Mouse (Mus musculus) hindbrain, embryonic 14.5 days (tissue): ENCODE results near the gene Cbs. TPM values are rescaled to one million over a fixed set of nuclear protein-coding genes. Genes with fewer than 3 reads are reported as not detected.
A peak's percentile ranks its signal among the peaks of the same experiment; 100 is the strongest.

ENCODE experiments used
- ATAC-seq: fragments of 200-750 bp; cut with Nextera tagmentation; 2 replicates; pipeline ENCODE4 v1.8.0; 2017; ENCODE audit warnings: moderate number of reproducible peaks, mild to moderate bottlenecking, moderate TSS enrichment, moderate library complexity; ENCODE audit not compliant: low FRiP score
- DNase-seq: peaks from one replicate; pipeline ENCODE4 v3.0.0-alpha.2; 2015; ENCODE audit warnings: low spot score
- H3K27ac ChIP-seq: fragments of 300-500 bp; sonication (generic); 2 replicates; pipeline ENCODE4 v1.5.1; 2014; ENCODE audit warnings: mild to moderate bottlenecking, moderate library complexity
- H3K27me3 ChIP-seq: fragments of 300-500 bp; sonication (generic); 2 replicates; pipeline ENCODE4 v1.6.1; 2014; ENCODE audit warnings: mild to moderate bottlenecking, low read length, mixed read lengths; ENCODE audit not compliant: control insufficient read depth, insufficient read depth
- H3K36me3 ChIP-seq: fragments of 300-500 bp; sonication (generic); replicated peaks from 2 replicates; pipeline ENCODE4 v1.6.1; 2014; ENCODE audit not compliant: control insufficient read depth, insufficient read depth
- H3K4me1 ChIP-seq: fragments of 300-500 bp; sonication (generic); replicated peaks from 2 replicates; pipeline ENCODE4 v1.6.1; 2014; ENCODE audit warnings: antibody characterized with exemption, low read length, mixed read lengths; ENCODE audit not compliant: control insufficient read depth, insufficient read depth
- H3K4me2 ChIP-seq: fragments of 300-500 bp; sonication (generic); replicated peaks from 2 replicates; pipeline ENCODE4 v1.6.1; 2014; ENCODE audit warnings: mild to moderate bottlenecking, moderate library complexity
- H3K4me3 ChIP-seq: fragments of 300-500 bp; sonication (generic); replicated peaks from 2 replicates; pipeline ENCODE4 v1.5.1; 2014; ENCODE audit warnings: mild to moderate bottlenecking, low read length
- H3K9ac ChIP-seq: fragments of 300-500 bp; sonication (generic); 2 replicates; pipeline ENCODE4 v1.6.1; 2014
- H3K9me3 ChIP-seq: fragments of 300-500 bp; sonication (generic); 2 replicates; pipeline ENCODE4 v1.6.1; 2016; ENCODE audit warnings: low read length; ENCODE audit not compliant: control insufficient read depth
- WGBS: fragments of 180-500 bp; shearing (Covaris S2); extraction: QIAGEN DNeasy Blood & Tissue Kit; methylation state at CpG from one replicate; pipeline ENCODE4 v1.1.7; 2014; 5-methylcytosine and 5-hydroxymethylcytosine counted together
- polyA plus RNA-seq: library from polyadenylated mRNA; unstranded; fragments of >200 nt; fragmentation: Nextera tagmentation; extraction: Ambion mirVana; gene quantifications from 2 replicates; pipeline ENCODE4 v1.2.1, GENCODE M21; 2014

Cbs gene
- polyA plus RNA-seq = 6.7 and 10.0 TPM in 2 replicates

- H3K27ac ChIP-seq = peak within 1 kb of the TSS; percentile 69
- peak within 1 kb of the TSS; percentile 57 for H3K9ac ChIP-seq
- DNase-seq (peak; percentile 51), ATAC-seq (peak; percentile 84)
- peaks cover 21% of the 10 kb centered on the region for H3K4me1 ChIP-seq
- H3K9me3 ChIP-seq = no peaks in the 10 kb centered on the region
- H3K4me2 ChIP-seq = peak within 1 kb of the TSS; percentile 92
- peak within 1 kb of the TSS; percentile 42 for H3K4me3 ChIP-seq
- no peaks in the 10 kb centered on the region for H3K36me3 ChIP-seq
- WGBS = 2% methylated on average over 60 of the region's 61 CpGs
- peaks cover 17% of the 10 kb centered on the region for H3K27me3 ChIP-seq
Observed at GRCm38 (mm10) chr17:31636942-31637811, at the start of gene Cbs. Cbs (minus strand) TSS chr17:31637238.

DNA sequence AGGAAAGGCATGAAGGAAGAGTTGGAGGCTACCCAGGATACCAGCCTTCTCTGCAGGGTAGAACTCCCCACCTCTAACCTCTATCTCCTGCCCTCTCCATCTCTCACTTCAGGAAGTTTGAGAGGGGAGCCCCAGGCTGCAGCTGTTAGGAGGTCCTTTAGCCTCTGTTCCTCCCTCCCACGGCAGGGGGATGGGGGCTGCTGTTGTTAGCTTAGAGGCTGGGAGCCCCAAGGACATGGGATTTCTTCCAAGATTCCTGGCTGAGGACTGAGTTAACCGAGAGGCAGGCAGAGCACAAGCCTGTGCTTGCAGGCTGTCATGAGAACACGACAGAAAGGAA, 49.2 kb upstream of the Cbs start:
- peak; percentile 10; the same call in 1 of the 2 replicates for ATAC-seq
- H3K4me1 ChIP-seq = peaks cover 7% of the 10 kb centered on the region
- no peaks in the 10 kb centered on the region for H3K36me3 ChIP-seq
- H3K9ac ChIP-seq = no peak overlapping the region; the same call in 1 of the 2 replicates
- no peaks in the 10 kb centered on the region for H3K9me3 ChIP-seq
- DNase-seq = no peak
- H3K27ac ChIP-seq = peak overlapping the region; percentile 72
- no peak overlapping the region for H3K4me2 ChIP-seq
- no peak overlapping the region for H3K4me3 ChIP-seq
- H3K27me3 ChIP-seq = no peaks in the 10 kb centered on the region
- 38% methylated on average over 3 of the region's 3 CpGs for WGBS

DNA sequence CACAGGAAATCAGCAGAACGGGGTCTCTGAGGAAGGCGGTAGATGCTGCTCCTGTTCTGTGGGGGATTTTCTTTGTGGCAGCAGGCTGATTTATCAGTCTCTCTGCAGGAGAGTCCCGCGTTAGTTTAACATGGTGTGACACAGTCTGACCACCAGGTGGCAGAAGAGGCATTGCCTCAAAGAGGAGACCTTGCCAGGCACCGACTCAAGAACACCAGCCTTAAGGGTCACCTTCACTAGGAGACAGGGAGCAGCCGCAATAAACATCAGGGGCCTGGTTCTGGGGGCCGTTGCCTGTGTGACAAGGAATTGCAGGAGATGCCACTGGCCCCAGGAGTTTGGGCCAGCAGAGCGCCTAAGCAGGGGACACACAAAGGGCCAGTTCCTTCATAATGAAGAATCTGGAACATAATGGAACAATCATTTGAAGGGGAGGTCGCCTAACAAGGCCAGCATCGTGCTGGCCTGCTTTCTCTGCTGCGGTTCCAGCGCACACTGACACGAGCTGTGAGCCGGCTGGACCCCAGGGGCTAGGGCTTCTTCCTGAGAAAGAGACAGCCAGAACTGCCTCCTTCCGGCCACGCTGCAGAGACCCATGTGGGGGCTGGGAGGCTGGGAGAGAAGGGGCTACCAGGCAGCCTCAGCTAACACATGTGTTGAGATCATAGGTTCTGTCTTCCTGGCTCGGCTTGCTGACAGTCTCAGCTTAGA, 48.6 kb upstream of the Cbs start:
- H3K9me3 ChIP-seq = no peaks in the 10 kb centered on the region
- 16% methylated on average over 17 of the region's 17 CpGs for WGBS
- peak; percentile 85 for ATAC-seq
- H3K4me3 ChIP-seq = no peak overlapping the region
- H3K4me1 ChIP-seq = peaks cover 7% of the 10 kb centered on the region
- 0 out of 2 replicates have a peak overlapping the region, but pooled peaks have one; percentile 24 for H3K4me2 ChIP-seq
- DNase-seq = peak; percentile 88
- H3K9ac ChIP-seq = peak overlapping the region; percentile 51
- H3K36me3 ChIP-seq = no peaks in the 10 kb centered on the region
- peak overlapping the region; percentile 72 for H3K27ac ChIP-seq
- no peaks in the 10 kb centered on the region for H3K27me3 ChIP-seq

DNA sequence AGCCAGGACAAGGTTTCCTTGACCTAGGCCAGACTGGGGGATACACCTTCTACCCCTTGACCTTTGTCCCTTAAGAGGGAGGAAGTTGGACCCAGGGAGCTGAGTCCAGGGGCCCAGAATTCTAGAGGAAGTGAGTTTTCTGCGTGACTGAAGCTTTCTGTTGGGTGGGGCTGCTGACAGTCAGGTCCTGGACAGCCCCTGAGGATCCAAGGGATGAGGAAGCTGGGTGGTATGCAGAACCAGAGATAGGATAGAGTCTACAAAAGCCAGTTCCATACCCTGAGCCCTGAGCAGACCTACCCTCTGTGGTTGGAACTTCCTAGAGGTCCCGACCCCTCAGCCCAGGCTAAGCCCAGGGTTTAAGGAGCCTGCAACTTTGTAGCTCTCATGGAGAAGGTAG, 43.4 kb upstream of the Cbs start:
- Histone ChIP-seq H3K4me1 (no peaks in the 10 kb centered on the region), H3K27me3 (no peaks in the 10 kb centered on the region), H3K4me2 (no peak overlapping the region), H3K9ac (no peak overlapping the region), H3K9me3 (no peaks in the 10 kb centered on the region), H3K4me3 (no peak overlapping the region), H3K27ac (no peak overlapping the region), H3K36me3 (no peaks in the 10 kb centered on the region)
- 69% methylated on average over 2 of the region's 2 CpGs for WGBS
- DNase-seq (no peak), ATAC-seq (no peak)

GRCm38 (mm10) chr17:31677507-31677906, 40.5 kb upstream of the Cbs start, which contains the start of gene Cryaa:
Cryaa (plus strand) TSS chr17:31677807.
- no peak for ATAC-seq

DNA sequence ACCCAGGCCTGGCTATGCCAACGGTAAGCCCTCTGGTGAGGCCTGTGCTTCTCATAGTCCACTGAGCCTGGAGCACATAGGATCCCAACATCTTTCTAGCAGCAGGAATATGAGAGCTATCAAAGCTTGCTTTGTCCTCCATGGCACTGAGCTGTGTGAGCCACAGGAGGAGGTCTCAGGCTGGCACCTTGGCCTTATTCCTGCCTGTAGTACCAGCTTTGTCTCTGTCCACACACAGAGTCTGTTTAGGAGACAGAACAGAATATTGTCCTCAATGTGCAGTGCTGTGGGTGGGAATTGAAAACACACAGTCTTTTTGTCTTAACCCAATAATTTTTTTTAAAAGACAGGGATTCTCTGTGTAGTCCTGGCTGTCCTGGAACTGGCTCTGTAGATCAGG, 37.4 kb upstream of the Cbs start:
- ATAC-seq = no peak
- no peak overlapping the region for H3K4me3 ChIP-seq
- 90% methylated on average over 1 of the region's 1 CpGs for WGBS

More at GRCm38 (mm10) chr17:31677507-31677906, 40.5 kb upstream of the Cbs start, which contains the start of gene Cryaa:
- 82% methylated on average over 8 of the region's 8 CpGs for WGBS
- Histone ChIP-seq H3K36me3 (no peaks in the 10 kb centered on the region), H3K27me3 (no peaks in the 10 kb centered on the region), H3K27ac (no peak within 1 kb of the TSS), H3K9ac (no peak within 1 kb of the TSS), H3K9me3 (no peaks in the 10 kb centered on the region), H3K4me2 (no peak within 1 kb of the TSS), H3K4me3 (no peak within 1 kb of the TSS), H3K4me1 (no peaks in the 10 kb centered on the region)
- no peak for DNase-seq

DNA sequence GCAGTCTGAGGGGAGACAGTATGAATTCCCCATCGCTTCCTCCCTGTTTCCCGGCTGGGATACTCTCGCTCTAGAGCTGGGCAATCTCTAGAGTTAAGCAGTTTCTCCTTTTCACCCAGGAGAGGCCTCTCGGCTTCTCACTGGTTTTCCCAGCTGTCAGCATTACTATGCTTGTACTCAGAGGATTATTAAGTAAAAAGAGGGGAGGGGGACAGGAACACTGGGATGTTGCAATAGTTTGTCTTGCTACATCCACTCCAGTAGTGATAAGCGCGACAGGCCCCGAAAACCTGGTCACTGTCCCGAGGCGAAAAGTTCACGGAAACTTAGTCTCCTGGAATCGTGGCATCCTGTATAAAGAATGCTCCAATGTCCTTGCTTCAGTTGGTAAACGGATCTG, 35.2 kb upstream of the Cbs start:
- ATAC-seq (no peak), DNase-seq (no peak)
- no peak overlapping the region for H3K4me3 ChIP-seq
- no peaks in the 10 kb centered on the region for H3K27me3 ChIP-seq
- H3K4me1 ChIP-seq = no peaks in the 10 kb centered on the region
- H3K36me3 ChIP-seq = no peaks in the 10 kb centered on the region
- WGBS = 94% methylated on average over 12 of the region's 12 CpGs
- no peaks in the 10 kb centered on the region for H3K9me3 ChIP-seq
- H3K27ac ChIP-seq = no peak overlapping the region
- H3K4me2 ChIP-seq = no peak overlapping the region
- H3K9ac ChIP-seq = no peak overlapping the region

More for the DNA sequence above, 37.4 kb upstream of the Cbs start:
- DNase-seq = no peak
- H3K9me3 ChIP-seq = no peaks in the 10 kb centered on the region
- no peaks in the 10 kb centered on the region for H3K27me3 ChIP-seq
- H3K36me3 ChIP-seq = no peaks in the 10 kb centered on the region
- no peak overlapping the region for H3K4me2 ChIP-seq
- H3K9ac ChIP-seq = no peak overlapping the region
- no peaks in the 10 kb centered on the region for H3K4me1 ChIP-seq
- H3K27ac ChIP-seq = no peak overlapping the region

DNA sequence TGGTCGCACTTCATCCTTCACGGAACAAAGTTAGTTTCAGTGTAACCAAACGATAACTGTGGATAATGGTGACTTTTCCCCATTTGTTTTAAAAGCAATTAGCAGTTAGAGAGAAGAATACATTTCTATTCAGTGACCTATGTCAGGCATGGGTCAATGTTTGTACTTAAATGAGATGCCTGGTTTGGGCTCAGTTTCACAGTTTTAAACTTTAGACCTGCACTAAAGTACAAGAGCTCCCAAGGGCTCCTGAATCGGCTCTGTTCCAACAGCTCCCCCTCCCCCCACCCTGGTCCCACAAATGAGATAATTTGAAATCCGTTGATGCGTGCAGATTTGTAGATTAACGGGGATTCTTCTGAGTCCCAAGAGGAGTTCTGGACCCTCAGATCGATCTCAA, 34.7 kb upstream of the Cbs start:
- no peaks in the 10 kb centered on the region for H3K27me3 ChIP-seq
- 54% methylated on average over 8 of the region's 8 CpGs for WGBS

DNA sequence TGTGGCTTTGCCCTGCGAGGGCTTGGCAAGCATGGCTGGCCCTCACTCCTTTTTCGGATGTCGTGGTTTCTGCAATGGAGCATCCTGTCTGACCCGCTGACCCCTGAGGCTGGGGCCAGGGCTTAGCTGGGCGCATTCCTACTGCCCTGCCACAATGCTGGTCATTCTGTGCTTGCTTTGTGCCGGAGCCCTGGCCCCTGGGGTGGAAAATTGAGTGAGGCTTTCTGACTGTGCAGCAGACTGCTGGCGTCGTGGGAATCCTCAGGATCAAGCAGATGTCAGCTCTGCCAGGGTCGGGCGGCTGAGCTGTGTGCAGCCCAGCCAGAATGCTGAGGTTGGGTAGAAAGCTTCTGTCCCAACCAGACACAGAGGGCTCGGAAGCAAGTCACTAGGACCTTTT, 33.1 kb upstream of the Cbs start:
- H3K4me2 ChIP-seq = no peak overlapping the region
- no peaks in the 10 kb centered on the region for H3K4me1 ChIP-seq
- ATAC-seq (no peak), DNase-seq (no peak)
- H3K4me3 ChIP-seq = no peak overlapping the region
- H3K27ac ChIP-seq = no peak overlapping the region
- H3K9me3 ChIP-seq = no peaks in the 10 kb centered on the region
- WGBS = 10% methylated on average over 11 of the region's 11 CpGs
- no peaks in the 10 kb centered on the region for H3K27me3 ChIP-seq
- no peaks in the 10 kb centered on the region for H3K36me3 ChIP-seq
- H3K9ac ChIP-seq = no peak overlapping the region

More for the DNA sequence above, 34.7 kb upstream of the Cbs start:
- Histone ChIP-seq H3K9ac (no peak overlapping the region), H3K4me1 (no peaks in the 10 kb centered on the region), H3K27ac (no peak overlapping the region), H3K4me3 (no peak overlapping the region), H3K4me2 (no peak overlapping the region), H3K36me3 (no peaks in the 10 kb centered on the region), H3K9me3 (no peaks in the 10 kb centered on the region)
- ATAC-seq = no peak
- DNase-seq = no peak
